Mouse (Mus musculus) frontal cortex, postnatal 36 days (tissue): ENCODE measurements around the gene Dnm1.

Experiments used
- DNase-seq, 2 experiments: peaks; one replicate each; pipeline ENCODE4 v3.0.0; 2022; ENCODE audit warnings: low spot score in 2 of 2

Dnm1 gene

DNA sequence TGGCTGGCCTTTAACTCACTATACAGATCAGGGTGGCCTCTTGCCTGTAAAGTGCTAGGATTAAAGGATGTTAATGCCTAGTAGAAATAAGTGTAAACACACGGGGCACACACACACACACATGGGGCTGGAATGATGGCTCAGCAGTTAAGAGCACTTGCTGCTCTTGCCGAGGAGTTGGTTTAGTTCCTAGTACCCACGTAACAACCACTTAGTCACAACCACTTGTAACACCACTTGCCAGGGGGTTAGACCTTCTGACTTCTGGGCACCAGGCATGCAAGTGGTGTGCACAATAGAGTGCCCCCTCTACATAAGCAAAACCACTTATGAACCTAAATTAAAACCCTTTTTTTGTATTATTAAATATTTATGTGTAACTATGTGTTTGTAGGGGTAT, 69.2 kb downstream of the Dnm1 start:
- DNase-seq, result no peak

DNA sequence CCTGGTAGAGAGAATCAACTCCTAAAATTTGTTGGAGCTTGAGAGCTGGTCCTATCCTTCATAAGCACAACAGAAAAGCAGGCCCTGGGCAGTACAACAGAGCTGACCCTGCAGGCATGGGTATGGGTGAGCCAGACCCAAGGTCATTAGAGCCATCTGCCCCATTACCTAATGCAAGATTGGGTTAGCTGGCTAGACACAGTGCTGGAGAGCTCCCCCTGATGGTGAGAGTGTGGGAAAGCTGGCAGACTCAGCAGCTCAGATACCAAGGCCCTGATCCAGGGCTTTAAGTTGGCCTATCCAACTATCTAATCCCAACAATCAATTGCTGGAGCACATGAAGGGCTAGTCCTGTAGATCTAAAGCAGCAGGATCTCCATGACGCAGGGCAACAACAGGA, 70.4 kb downstream of the Dnm1 start:
- DNase-seq, result no peak

DNA sequence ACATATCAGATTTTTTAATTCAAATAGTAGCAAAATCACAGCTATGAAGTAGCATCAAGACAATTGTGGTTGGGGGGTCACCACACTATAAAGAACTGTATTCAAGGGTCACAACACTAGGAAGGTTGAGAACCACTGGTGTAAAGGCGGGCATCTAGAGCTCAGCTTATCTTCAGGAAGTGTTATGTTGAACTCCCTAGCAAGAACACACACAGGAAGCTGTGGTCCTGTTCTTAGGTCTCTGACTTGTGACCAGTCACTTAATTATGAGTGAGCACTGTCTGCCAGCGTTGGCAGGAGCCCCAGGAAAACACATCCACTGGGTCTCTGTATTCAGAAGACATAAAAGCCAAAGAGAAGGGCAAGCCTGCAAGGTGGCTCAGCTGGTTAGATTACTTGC, 70.8 kb downstream of the Dnm1 start:
- DNase-seq, result no peak

DNA sequence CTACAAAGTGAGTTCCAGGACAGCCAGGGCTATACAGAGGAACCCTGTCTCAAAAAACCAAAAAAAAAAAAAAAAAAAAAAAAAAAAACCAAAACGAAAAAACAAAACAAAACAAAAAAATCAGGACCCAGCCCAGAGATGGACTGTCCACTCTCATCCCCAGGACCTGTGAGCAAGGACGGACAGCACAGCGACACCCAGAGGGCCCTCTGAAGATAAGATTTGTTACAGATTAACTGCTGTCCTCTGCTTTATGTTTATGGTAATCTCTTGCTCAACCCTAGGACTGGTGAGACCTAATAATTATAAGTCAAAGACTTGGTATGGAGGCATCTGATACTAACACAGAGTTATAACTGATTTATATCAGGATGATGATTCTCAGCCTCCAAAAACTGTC, 77.3 kb downstream of the Dnm1 start:
- DNase-seq, result no peak

DNA sequence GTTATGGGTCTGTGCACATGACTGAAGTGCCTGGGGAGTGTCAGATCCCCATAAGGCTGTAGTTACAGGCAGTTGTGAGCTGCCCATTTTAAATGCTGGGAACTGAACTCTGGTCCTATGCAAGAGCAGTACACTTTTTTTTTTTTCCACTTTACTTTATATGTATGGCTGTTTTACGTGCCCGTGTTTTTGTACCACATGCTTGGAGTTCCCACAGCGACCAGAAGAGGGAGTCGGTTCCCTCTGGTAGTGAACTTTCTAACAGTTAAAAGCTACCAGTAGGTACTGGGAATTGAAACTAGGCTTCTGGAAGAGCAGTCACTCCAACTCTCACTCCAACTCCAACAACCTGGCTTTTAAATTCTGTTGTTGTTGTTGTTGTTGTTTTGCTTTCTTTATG, 92.5 kb downstream of the Dnm1 start:
- DNase-seq, result peak in 1 of 2 experiments; percentile 35

DNA sequence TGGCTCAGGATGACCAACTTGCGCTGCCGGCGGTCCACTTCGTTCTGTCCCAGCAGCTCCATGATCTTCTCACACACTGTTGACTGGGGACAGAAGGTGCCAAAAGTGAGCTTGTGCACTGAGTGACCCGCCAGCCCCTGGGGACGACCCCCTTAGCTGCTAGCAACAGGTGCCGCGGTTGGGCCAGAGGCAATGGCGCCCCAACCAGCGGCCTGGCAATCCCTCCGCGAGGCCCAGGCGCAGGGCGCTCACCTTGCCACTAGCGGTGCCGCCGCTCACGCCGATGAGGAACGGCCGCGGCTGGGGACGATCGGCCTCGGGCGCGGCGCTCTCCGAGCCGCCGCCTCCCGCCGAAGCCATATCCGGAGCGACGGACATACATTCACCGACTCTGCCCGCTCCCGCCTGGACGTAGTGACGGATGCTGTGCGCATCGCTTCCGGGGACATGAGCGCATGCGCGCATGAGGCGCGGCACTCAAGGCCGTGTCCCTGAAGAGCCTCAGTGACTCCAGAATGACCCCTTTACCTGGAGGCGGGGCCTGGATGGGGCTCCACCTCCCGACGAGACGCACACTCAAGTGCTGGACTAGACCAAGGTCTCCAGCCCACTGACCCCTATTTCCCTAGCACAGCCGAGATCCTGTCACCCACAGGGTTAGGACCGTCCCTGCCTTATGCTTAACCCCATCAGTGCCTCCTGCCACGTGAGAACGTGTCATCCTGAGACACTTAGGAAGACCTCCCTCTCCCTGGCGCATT, 93.3 kb downstream of the Dnm1 start, which contains the start of gene Uck1:
Gene Uck1 (minus strand): TSS at position 503 of the 761 bp plus-strand sequence.
- peak; percentile 88 to 92 for DNase-seq

DNA sequence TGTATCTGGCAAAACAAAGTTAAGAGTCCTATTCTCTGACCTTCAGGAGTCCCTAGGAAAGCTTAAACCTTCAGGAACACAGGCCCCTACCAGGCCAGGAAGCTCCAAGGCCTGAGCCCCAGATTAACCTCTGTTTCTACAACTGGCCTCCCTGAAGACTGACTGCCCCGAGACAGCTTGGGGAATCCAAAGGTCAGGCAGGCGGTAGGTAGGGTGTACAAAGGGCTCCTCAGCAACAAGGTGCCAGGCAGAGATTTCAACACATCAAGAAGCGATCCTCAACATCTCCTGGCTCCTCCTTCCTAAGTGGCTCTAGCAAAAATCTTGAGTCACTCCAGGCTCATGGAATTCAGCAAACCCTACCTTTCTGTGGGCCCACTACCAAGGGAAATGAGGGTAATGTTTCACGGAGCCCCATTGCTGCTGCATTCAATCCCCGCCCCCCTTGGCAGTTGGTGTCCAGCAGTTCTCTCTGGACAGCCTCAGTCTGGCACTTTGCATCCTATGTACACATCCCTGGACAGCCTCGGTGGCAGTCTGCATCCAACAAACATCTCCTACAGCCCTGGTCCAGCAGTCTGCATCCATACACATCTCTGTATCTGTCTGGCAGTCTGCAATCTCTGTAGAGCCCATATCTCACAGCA, 94.1 kb downstream of the Dnm1 start:
- DNase-seq, result no peak
